Mouse (Mus musculus) stomach, postnatal 0 days (tissue): ENCODE measurements around the gene Dock2. TPM values are rescaled to one million over a fixed set of nuclear protein-coding genes. Genes with fewer than 3 reads are reported as not detected.

Source experiments
- ATAC-seq: fragments of 200-750 bp; cut with Nextera tagmentation; 2 replicates; pipeline ENCODE4 v1.8.0; 2017; ENCODE audit not compliant: low FRiP score, low TSS enrichment
- DNase-seq: peaks from one replicate; pipeline ENCODE4 v3.0.0-alpha.2; 2016; ENCODE audit warnings: low spot score
- H3K27ac ChIP-seq: fragments of 300-500 bp; sonication (generic); replicated peaks from 2 replicates; pipeline ENCODE4 v1.5.1; 2014; ENCODE audit warnings: mild to moderate bottlenecking, control low read depth
- H3K27me3 ChIP-seq: fragments of 300-500 bp; sonication (generic); 2 replicates; pipeline ENCODE4 v1.6.1; 2014; ENCODE audit warnings: low read length; ENCODE audit not compliant: control insufficient read depth, insufficient read depth
- H3K36me3 ChIP-seq: fragments of 300-500 bp; sonication (generic); 2 replicates; pipeline ENCODE4 v1.6.1; 2014; ENCODE audit warnings: low read length, mixed read lengths; ENCODE audit not compliant: control insufficient read depth, insufficient read depth
- H3K4me1 ChIP-seq: fragments of 300-500 bp; sonication (generic); replicated peaks from 2 replicates; pipeline ENCODE4 v1.6.1; 2014; ENCODE audit warnings: antibody characterized with exemption; ENCODE audit not compliant: control insufficient read depth, insufficient read depth
- H3K4me2 ChIP-seq: fragments of 300-500 bp; sonication (generic); replicated peaks from 2 replicates; pipeline ENCODE4 v1.6.1; 2014; ENCODE audit warnings: low read depth, mild to moderate bottlenecking, control low read depth, moderate library complexity
- H3K4me3 ChIP-seq: fragments of 300-500 bp; sonication (generic); 2 replicates; pipeline ENCODE4 v1.5.1; 2014; ENCODE audit warnings: low read depth, low read length, control low read depth
- H3K9ac ChIP-seq: fragments of 300-500 bp; sonication (generic); 2 replicates; pipeline ENCODE4 v1.6.1; 2014; ENCODE audit warnings: mild to moderate bottlenecking, low read length, control low read depth, mixed read lengths
- H3K9me3 ChIP-seq: fragments of 300-500 bp; sonication (generic); 2 replicates; pipeline ENCODE4 v1.6.1; 2016; ENCODE audit warnings: low read length; ENCODE audit not compliant: control insufficient read depth
- CTCF ChIP-seq: IDR thresholded peaks from 2 replicates; pipeline ENCODE4 v1.5.1; 2016; ENCODE audit warnings: antibody characterized with exemption, low read depth, mild to moderate bottlenecking, moderate library complexity
- EP300 ChIP-seq: optimal IDR thresholded peaks from 2 replicates; pipeline ENCODE3; 2016; ENCODE audit warnings: antibody characterized with exemption
- WGBS: fragments of 180-500 bp; shearing (Covaris S2); extraction: QIAGEN DNeasy Blood & Tissue Kit; methylation state at CpG from one replicate; pipeline ENCODE4 v1.1.7; 2014; 5-methylcytosine and 5-hydroxymethylcytosine counted together
- polyA plus RNA-seq: library from polyadenylated mRNA; unstranded; fragments of >200 nt; fragmentation: Nextera tagmentation; extraction: Ambion mirVana; gene quantifications from 2 replicates; pipeline ENCODE4 v1.2.1, GENCODE M21; 2015

Gene Dock2
- polyA plus RNA-seq, 1 experiment from 2014 or later: 1.0 TPM

GRCm38 (mm10) chr11:34763739-34764361, 19.8 kb downstream of the Dock2 start:
- no peak overlapping the region for H3K27ac ChIP-seq
- no peak for TF ChIP-seq EP300
- TF ChIP-seq CTCF: no peak
- H3K27me3 ChIP-seq: no peaks in the 10 kb centered on the region
- H3K9me3 ChIP-seq: no peaks in the 10 kb centered on the region
- H3K9ac ChIP-seq: no peak overlapping the region
- H3K4me3 ChIP-seq: no peak overlapping the region
- H3K4me1 ChIP-seq: no peaks in the 10 kb centered on the region
- no peak overlapping the region for H3K4me2 ChIP-seq
- DNase-seq (no peak), ATAC-seq (no peak)
- 68% methylated on average over 5 of the region's 5 CpGs for WGBS
- no peaks in the 10 kb centered on the region for H3K36me3 ChIP-seq

GRCm38 (mm10) chr11:34762570-34763127, 21.0 kb downstream of the Dock2 start:
- ATAC-seq: no peak
- TF ChIP-seq EP300 (no peak), CTCF (no peak)
- Histone ChIP-seq H3K4me2 (no peak overlapping the region), H3K27ac (no peak overlapping the region), H3K9me3 (no peaks in the 10 kb centered on the region), H3K36me3 (no peaks in the 10 kb centered on the region), H3K27me3 (no peaks in the 10 kb centered on the region), H3K4me1 (no peaks in the 10 kb centered on the region), H3K9ac (no peak overlapping the region), H3K4me3 (no peak overlapping the region)
- DNase-seq: no peak
- WGBS: 84% methylated on average over 5 of the region's 5 CpGs

GRCm38 (mm10) chr11:34762125-34762524, 21.6 kb downstream of the Dock2 start:
- Histone ChIP-seq H3K9me3 (no peaks in the 10 kb centered on the region), H3K36me3 (no peaks in the 10 kb centered on the region), H3K4me1 (no peaks in the 10 kb centered on the region), H3K4me2 (no peak overlapping the region), H3K9ac (no peak overlapping the region), H3K27ac (no peak overlapping the region), H3K27me3 (no peaks in the 10 kb centered on the region), H3K4me3 (no peak overlapping the region)
- no peak for ATAC-seq
- WGBS: 75% methylated on average over 6 of the region's 6 CpGs
- DNase-seq: no peak
- TF ChIP-seq EP300 (no peak), CTCF (no peak)

DNA sequence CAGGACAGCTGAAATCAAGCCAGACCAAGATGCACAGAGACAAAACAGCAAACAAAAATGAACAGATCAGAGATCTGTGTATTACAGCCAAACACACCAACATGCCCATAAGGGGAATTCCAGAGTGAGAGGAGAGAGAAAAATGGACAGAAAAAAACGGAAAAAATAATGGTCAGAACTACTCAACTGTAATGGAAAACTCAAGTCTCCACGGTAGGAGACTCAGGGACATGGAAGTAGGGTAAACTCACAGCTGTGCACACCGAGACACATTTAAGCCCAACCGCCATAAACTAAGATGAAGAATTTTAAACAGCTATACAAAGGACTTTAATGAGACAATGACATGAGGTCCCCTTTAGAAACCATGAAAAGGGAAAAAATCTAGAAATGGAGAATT, 24.1 kb downstream of the Dock2 start:
- no peaks in the 10 kb centered on the region for H3K4me1 ChIP-seq
- DNase-seq (no peak), ATAC-seq (no peak)
- 62% methylated on average over 4 of the region's 4 CpGs for WGBS
- no peaks in the 10 kb centered on the region for H3K27me3 ChIP-seq
- TF ChIP-seq EP300 (no peak), CTCF (no peak)
- no peak overlapping the region for H3K9ac ChIP-seq
- H3K9me3 ChIP-seq: no peaks in the 10 kb centered on the region
- H3K4me2 ChIP-seq: no peak overlapping the region
- H3K27ac ChIP-seq: no peak overlapping the region
- no peaks in the 10 kb centered on the region for H3K36me3 ChIP-seq
- no peak overlapping the region for H3K4me3 ChIP-seq

DNA sequence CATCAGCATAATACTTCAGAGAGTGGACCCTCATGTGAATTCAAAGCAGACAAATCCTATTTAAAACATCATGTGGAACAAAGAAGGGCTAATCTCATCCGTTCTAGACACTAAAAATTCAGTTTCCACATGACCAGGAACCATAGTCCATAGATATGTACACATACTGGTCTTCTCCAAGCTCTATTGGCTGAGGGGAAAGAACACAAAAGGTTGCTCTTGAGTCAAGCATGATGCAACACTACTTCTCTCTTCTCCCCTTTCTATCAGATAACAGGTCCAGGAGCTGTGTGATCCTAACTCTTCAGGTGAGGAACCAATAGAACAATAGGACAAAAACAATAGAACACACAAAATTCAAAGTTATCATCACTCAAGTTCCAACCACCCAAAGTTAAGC, 42.6 kb downstream of the Dock2 start:
- Histone ChIP-seq H3K27me3 (no peaks in the 10 kb centered on the region), H3K4me1 (no peaks in the 10 kb centered on the region), H3K9me3 (no peaks in the 10 kb centered on the region), H3K4me3 (no peak overlapping the region), H3K9ac (no peak overlapping the region), H3K4me2 (no peak overlapping the region), H3K27ac (no peak overlapping the region), H3K36me3 (no peaks in the 10 kb centered on the region)
- TF ChIP-seq CTCF: no peak
- no peak for TF ChIP-seq EP300
- no peak for ATAC-seq
- DNase-seq: no peak
- 45% methylated on average over 1 of the region's 1 CpGs for WGBS

- Histone ChIP-seq H3K4me3 (no peak overlapping the region), H3K4me2 (no peak overlapping the region), H3K36me3 (no peaks in the 10 kb centered on the region), H3K27me3 (no peaks in the 10 kb centered on the region), H3K9ac (no peak overlapping the region), H3K4me1 (no peaks in the 10 kb centered on the region), H3K27ac (no peak overlapping the region), H3K9me3 (no peaks in the 10 kb centered on the region)
- ATAC-seq (no peak), DNase-seq (no peak)
- 92% methylated on average over 3 of the region's 3 CpGs for WGBS
- TF ChIP-seq CTCF: no peak
- no peak for TF ChIP-seq EP300
Observed at GRCm38 (mm10) chr11:34739816-34740215, 43.9 kb downstream of the Dock2 start.
